Comparison of ENCODE assay signal across 8 mouse cellular contexts in genomic region chr10:18549321-18550216, GRCm38 (mm10). TPM values are rescaled to one million over a fixed set of nuclear protein-coding genes. Genes with fewer than 3 reads are reported as not detected.
DNase-seq lines count a peak whose midpoint lies in the region; ATAC-seq and TF ChIP-seq lines count a peak whose summit lies in the region.

No protein-coding gene starts in this region.

- H3K36me3 ChIP-seq in testis, adult 2 months (ENCODE audit: control insufficient read depth, insufficient read depth, low read length): no peaks in the 10 kb centered on the region
- H3K36me3 ChIP-seq in limb, embryonic 13.5 days: no peaks in the 10 kb centered on the region

- H3K27me3 ChIP-seq in testis, adult 2 months (ENCODE audit: control insufficient read depth, insufficient read depth, low read length): no peaks in the 10 kb centered on the region
- H3K27me3 ChIP-seq in limb, embryonic 13.5 days: peaks cover 7% of the 10 kb centered on the region

- no peaks in the 10 kb centered on the region for H3K9me3 ChIP-seq in limb, embryonic 13.5 days

- peak overlapping the region; percentile 76 for H3K4me2 ChIP-seq in limb, embryonic 13.5 days (replicated peaks)

- peak; percentile 82 for ATAC-seq in frontal cortex, adult (ENCODE audit: low TSS enrichment)
- no peak for ATAC-seq in limb, embryonic 13.5 days (ENCODE audit: low FRiP score, low read depth)

- 3% methylated on average over 35 of the region's 35 CpGs for WGBS in limb, embryonic 13.5 days

- peak overlapping the region; percentile 39 for H3K4me3 ChIP-seq in testis, adult 2 months (ENCODE audit: control insufficient read depth, low read depth, low read length)
- H3K4me3 ChIP-seq in limb, embryonic 13.5 days: peak overlapping the region; percentile 41

- DNase-seq in frontal cortex, postnatal 25 days (ENCODE audit: low spot score in 2 of 2): no peak
- no peak for DNase-seq in testis, postnatal 10 days (ENCODE audit: low spot score)
- DNase-seq in retina, embryonic 14.5 days (ENCODE audit: low spot score): peak; percentile 40
- DNase-seq in layer of hippocampus, postnatal 36 days: no peak
- no peak for DNase-seq in adrenal gland, adult 8-10 months

- peak overlapping the region; percentile 48 for H3K9ac ChIP-seq in limb, embryonic 13.5 days

- no peak for TF ChIP-seq POLR2A in testis, adult 2 months (IDR thresholded peaks at IDR 0.05; ENCODE audit: control insufficient read depth, low read depth, low read length)

- TF ChIP-seq CTCF in testis, adult 2 months (IDR thresholded peaks at IDR 0.05; ENCODE audit: control insufficient read depth, insufficient read depth, insufficient replicate concordance, low read depth, low read length): no peak

- H3K27ac ChIP-seq in testis, adult 2 months (ENCODE audit: control insufficient read depth, insufficient read depth, low read depth, low read length): no peak overlapping the region
- H3K27ac ChIP-seq in limb, embryonic 13.5 days: no peak overlapping the region

- H3K4me1 ChIP-seq in testis, adult 2 months (ENCODE audit: control insufficient read depth, insufficient read depth, low read length): peaks cover 6% of the 10 kb centered on the region
- no peaks in the 10 kb centered on the region for H3K4me1 ChIP-seq in limb, embryonic 13.5 days

RNA-seq across cellular contexts. Expression of gene Hebp2, which starts 3.7 kb away (rescaled TPM):
- 2.1 and 2.6 TPM in 2 replicates for polyA plus RNA-seq in testis, adult 2 months (2012; rRNA removed)
- polyA plus RNA-seq in limb, embryonic 13.5 days (2015; fragmentation: Nextera tagmentation; extraction: Ambion mirVana): 23.0 and 24.9 TPM in 2 replicates
- 1 to 10 TPM; 3.2 to 3.5 TPM for total RNA-seq in layer of hippocampus, postnatal 36 days (2021)
- 1 to 10 TPM; 3.6 to 7.0 (median 5.8) TPM for total RNA-seq in adrenal gland, adult 8-10 months (2022)
